Mouse (Mus musculus) mesoderm, embryonic 11.5 days (tissue): ENCODE measurements at regions not wholly inside any gene's neighbourhood (a gene's known extent, or its start where the extent isn't known, plus 50 kb on each side); places are given as distances from the start of the nearest gene placed in this dataset.

Source experiments
- DNase-seq: peaks from one replicate; pipeline ENCODE4 v3.0.0-alpha.2; 2012; ENCODE audit warnings: low read depth, low spot score

DNA sequence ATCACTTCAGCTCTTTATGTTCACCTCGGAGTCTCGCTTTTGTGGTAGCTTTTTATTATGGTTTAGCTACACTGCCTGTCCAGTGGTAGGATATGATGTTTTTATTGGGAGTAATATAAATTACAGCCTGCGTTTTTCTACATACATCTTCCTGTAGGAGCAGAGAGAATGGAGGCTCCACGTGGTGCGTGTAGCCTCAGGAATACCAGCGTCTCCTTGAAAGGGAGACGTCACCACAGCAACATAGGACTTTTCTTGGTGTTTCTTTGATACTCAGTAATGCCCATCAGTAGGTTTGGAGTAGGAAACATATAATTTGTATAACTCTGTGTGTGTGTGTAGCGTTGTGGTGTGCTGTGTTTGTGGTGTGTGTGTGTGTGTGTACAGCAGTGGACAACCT lies 150.7 kb downstream of the Ndufs4 start:
- no peak for DNase-seq

DNA sequence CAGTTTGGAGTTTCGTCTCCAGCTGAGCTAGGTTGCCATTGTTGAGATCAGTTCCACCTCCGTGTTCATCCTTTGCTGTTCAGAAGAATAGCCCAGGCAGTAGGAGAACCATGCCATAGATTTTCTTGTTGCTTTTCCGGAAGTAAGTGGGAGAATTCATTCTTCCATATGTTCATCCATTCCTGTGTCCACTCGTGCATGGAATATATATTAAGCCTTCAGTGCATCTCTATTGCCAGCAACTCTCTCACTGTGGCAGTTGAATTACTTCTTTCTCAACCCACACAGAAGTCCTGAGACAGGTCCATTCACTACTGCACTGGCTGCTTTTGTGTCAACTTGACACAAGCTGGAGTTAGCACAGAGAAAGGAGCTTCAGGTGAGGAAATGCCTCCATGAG lies 152.2 kb downstream of the Ndufs4 start:
- DNase-seq = no peak

DNA sequence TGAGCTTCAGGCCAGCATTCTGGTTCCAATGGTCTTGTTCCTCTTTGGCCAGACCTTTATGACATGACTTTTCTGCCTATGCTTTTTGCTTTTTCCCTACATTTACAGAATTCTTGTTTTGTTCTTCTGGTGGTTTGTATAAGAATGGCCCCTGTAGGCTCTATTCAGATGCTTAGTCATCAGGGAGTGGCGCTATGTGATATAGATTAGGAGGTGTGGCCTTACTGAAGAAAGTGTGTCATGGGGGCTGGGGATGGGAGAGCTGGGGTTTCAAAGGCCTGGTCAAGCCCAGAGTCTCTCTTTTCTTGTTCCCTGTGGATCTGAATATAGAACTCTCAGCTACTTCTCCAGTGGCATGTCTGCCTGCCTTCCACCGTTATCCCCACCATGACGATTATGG lies 155.9 kb downstream of the Ndufs4 start:
- no peak for DNase-seq

DNA sequence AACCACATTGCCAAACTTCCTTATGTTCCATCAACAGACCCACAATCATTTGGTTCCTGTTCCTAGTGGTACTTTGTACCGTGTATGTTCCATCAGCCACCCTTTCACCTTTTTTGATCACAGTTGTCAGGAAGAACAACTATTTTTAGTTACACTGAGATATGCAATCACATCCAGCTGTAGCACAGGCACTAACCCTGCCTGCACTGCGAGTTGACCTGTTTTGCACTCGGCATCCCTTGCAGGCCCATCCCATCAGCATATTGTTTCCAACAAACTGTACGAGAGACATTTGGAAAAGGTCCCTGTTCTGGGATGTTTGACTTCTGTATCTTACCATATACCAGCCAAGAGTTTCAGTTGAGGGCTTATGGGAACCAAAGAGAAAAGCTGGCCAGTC lies 157.5 kb downstream of the Ndufs4 start:
- no peak for DNase-seq

DNA sequence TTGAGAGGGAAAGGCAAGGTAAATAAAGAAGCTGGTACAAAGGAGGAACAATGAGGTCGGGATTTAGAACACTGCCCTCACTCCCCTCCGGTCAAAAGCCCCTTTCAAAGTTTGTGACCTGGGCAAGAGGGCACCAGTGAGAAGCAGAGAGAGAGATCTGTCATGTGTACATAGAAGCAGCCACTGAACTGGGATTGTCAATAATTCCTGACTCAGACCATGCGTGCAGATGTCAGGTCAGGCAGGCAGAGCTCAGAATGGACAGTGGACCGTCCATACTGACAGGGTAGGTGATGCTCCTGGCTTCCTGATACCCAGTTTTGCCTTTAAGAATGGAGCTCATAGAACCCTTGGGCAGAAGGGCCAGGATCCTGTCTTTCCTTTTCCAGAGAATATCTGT lies 161.0 kb downstream of the Ndufs4 start:
- no peak for DNase-seq

DNA sequence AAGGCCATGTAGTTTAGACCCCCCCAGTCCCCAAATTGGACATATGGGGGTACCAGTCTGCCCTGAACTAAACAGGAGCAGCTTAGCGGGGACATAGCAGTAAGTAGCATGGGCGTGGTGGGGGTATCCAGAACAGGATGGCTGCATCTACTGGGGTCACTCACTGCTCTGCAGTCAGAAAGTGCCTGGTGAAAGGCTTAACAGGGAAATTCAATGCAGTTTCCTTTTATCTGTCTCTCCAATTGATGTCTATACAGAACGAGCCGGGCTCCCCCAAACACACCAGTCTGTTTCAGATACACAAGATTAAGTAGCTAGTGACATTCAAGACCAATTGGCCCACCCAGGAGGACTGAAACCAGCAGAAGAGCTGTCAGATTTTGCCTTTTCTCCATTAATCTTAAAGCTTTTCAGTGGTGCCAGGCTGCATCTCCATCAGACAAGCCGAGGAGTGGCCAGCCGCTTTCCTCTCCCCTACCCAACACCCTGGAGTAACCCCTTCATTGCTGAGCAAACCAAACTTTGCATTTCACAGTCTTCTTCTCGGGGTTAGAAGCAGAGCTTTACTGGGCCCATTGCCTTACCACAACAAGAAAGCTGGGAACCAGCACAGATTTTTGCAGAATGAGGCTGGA lies 161.7 kb downstream of the Ndufs4 start:
- DNase-seq = peak; percentile 32

DNA sequence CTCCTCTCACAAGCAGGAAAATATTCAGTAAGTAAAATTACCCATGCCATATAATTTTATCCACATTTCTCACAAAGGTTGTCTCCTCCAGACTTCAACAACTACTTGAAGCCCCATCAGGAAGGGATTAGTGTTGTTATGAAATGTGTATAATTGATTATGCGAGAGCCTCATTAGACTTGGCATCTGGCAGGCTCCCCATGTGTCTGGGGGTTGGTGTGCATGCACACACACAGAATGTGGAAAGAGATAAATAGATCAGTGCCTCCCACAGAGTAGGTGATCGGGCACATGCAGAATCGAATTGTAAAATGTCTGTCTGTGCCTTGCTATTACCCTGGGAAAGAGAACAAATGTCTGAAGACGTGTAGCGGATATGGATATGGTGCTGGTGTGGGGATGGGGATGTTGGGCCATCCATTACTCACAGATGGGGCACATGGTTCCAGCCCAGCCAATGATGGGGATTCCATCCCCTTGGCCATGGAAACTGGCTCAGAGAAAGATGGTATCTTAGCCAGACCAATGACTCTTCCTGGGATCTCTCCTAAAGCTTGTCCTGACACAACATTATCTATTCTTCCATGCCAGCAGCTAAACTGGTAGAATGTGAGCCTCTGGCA lies 168.1 kb downstream of the Ndufs4 start:
- no peak for DNase-seq

DNA sequence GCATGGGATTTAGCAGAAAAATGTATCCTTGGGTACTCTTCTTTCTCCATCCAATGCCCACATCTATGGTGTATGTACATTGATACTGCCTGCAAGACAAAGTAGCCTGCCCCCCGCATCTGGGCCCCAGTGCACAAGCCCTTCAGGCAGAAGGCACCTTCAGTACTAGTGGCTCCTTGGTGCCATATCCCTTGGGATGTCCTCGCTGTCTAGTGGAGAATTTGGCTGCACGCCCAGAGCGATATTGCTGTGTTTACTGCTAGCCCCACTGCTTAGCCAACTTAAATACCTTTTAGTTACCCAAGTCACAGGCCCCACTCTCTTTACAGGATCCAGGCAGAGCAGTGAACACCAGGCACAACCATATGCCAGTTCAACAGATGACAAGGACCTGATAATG lies 173.0 kb downstream of the Ndufs4 start:
- no peak for DNase-seq
